Mouse (Mus musculus): ENCODE measurements around the gene Apopt1. TPM values are rescaled to one million over a fixed set of nuclear protein-coding genes. Genes with fewer than 3 reads are reported as not detected.
"Not testable (repeated sequence)": the region's sequence is repeated elsewhere in the genome, so short reads cannot be mapped to it uniquely, and the experiment has no call there.

Gene Apopt1
- total RNA-seq, 2 experiments from 2014 or later = 34.9 to 38.0 TPM

DNA sequence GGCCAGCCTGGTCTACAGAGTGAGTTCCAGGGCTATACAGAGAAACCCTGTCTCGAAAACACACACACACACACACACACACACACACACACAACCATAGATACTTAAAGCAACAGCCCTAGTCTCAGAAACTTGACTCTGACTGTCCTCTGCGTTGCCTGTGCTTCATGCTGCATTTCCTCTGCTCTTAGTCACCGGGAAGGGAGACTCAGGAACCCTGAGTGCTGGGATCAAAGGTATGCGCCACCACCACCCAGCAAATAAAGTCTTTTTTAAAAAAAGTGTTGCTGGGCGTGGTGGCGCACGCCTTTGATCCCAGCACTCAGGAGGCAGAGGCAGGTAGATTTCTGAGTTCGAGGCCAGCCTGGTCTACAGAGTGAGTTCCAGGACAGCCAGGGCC lies 23.6 kb downstream of the Apopt1 start:
- intact Hi-C loops (cut with DNase I) = loop anchor here (5.0 kb wide), 1 partner anchor 221 kb away; no protein-coding TSS in a partner anchor
- not testable (repeated sequence) for DNase-seq

DNA sequence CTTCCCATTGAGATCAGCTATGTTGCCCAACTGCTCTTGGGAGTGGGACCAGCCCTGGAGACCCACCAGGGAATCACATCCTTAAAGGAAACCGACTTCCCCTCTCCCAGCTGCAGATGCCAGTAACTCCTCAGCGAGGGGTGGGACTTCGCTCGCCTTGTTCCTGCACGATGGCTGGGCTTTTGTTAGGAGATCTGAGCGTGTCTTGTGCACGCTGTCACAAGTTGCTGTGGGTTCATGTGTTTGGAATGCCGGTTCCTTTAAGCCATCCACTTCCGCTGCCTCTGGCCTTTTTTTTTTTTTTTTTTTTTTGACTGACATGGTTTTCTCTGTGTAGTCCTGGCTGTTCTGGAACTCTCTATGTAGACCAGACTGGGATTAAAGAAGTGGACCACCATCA lies 24.3 kb downstream of the Apopt1 start:
- DNase-seq = no peak
- intact Hi-C loops (cut with DNase I) = loop anchor here (5.0 kb wide), 1 partner anchor 220 kb away; no protein-coding TSS in a partner anchor

GRCm38 (mm10) chr12:111738754-111739153 lies 25.7 kb downstream of the Apopt1 start:
- intact Hi-C loops (cut with DNase I) = loop anchor here (5.0 kb wide), 1 partner anchor 219 kb away; no protein-coding TSS in a partner anchor
- DNase-seq = peak in 1 of 2 experiments; percentile 63

- intact Hi-C loops (cut with DNase I) = no loop called here
- DNase-seq = no peak
These were observed 28.3 kb downstream of the Apopt1 start for GRCm38 (mm10) chr12:111741338-111741737.

DNA sequence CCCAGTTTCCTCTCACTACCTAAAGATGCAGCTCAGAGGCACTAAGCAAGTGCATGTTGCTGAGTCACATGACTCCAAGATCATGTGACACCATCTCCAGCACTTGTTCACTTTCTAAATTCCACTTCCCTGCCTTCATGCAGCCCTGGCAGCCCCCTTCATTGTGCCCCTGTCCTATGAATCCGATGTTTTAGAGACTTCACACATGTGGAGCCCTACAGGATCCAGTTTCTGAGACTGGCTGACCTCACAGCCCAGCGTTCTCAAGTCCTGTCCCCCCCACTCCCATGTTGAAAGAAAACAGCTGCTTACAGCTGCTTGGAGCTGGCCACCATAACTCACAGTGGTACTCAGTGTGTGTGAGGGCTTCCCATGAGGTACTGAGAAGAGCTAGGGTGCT lies 30.4 kb downstream of the Apopt1 start:
- no peak for DNase-seq
- intact Hi-C loops (cut with DNase I) = no loop called here

GRCm38 (mm10) chr12:111743981-111744423 lies 30.9 kb downstream of the Apopt1 start:
- no peak for DNase-seq
- intact Hi-C loops (cut with DNase I) = no loop called here

GRCm38 (mm10) chr12:111745274-111745673 lies 32.2 kb downstream of the Apopt1 start:
- DNase-seq = no peak
- intact Hi-C loops (cut with DNase I) = no loop called here

DNA sequence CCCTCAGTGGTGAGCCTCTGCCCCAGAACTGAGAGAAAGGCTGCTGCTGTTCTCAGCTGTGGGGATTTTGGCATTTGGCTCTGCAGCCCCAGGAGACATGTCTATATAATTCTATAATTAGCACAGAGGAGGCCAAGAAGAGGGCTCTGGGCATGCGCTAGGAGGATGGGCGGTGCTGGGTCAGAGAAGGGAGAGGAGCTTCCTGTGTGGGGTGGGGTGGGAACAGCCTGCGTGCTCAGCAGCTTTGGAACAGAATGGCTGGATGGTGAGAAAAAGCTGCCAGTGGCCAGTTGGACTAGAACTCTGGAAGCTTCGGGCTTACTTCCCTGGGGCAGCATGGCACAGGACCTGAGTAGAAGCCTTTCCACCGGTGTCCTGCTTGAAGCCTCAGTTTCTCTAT lies 33.0 kb downstream of the Apopt1 start:
- intact Hi-C loops (cut with DNase I) = no loop called here
- peak; percentile 45 to 81 for DNase-seq

GRCm38 (mm10) chr12:111747421-111747820 lies 34.4 kb downstream of the Apopt1 start:
- intact Hi-C loops (cut with DNase I) = no loop called here
- no peak for DNase-seq

DNA sequence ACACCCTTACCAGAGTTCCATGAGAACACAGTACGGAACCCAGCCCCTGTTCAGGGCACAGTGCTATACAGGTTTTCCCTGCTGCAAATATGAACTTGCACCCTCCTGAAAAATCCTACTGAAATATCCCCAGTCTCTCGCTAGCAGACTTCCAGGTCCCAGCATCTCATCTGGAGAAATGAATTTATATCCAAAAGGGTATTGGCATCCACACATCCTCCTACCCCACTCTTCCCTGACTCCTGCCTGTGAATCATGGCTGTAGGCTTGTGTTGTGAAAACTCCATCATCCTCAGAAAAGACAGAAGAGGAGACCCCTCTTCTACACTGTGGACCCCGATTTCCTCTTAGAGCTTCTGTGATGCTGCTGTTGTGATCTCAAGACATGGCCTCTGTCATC lies 37.7 kb downstream of the Apopt1 start:
- no peak for DNase-seq
- intact Hi-C loops (cut with DNase I) = no loop called here

DNA sequence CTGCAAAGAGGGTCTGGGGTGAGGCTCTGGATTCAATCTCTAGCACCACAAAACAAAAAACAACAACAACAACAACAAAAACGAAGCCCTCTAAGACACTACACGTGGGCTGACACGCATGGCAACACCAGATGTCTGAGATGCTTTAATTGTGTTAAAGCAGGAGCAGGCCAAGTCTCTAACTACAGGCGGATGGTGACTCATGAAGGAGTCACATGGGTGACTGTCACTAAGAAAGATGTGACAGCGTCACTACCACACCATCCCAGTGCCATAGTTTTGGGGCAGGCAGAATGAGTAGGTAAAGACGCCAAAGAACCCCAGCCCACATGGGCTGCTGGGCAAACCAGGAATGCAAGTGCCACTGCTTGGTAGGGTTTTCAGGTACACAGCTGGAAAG lies 39.4 kb downstream of the Apopt1 start:
- intact Hi-C loops (cut with DNase I) = no loop called here

DNA sequence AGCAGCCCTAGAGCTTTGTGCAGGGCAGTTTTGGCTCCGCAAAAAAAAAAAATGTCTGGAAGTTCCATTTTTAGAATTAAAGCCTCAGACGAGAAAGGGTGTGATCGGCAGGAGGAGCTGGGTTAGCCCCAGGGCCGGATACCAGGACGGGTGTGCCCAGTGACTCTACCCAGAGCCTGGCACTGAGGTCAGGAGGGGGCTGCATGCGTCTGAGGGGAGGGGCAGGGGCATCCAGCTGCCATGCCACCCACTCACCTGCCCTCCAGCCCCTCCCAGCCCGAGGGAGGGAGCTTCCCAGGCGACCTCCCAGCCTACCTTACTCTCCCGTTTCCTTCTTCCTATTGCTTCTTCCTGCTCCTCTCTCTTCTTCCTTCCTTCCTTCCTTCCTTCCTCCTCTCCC lies 40.3 kb downstream of the Apopt1 start:
- DNase-seq = no peak
- intact Hi-C loops (cut with DNase I) = no loop called here

More for the DNA sequence above, 39.4 kb downstream of the Apopt1 start:
- DNase-seq = no peak

DNA sequence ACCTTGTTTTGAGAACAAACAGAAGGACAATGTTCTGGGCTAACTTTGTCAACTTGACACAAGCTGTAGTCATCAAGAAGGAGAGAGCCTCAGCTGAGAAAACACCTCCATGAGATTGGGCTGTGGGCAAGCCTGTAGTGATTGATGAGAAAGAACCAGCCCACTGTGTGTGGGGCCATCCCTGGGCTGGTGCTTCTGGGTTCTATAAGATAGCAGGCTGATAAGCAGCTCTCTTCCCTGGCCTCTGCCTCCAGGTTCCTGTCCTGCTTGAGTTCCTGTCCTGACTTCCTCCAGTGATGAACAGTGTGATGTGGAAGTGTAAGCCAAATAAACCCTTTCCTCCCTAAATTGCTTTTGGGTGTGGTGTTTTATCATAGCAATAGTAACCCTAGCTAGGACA lies 41.6 kb downstream of the Apopt1 start:
- no peak for DNase-seq
- intact Hi-C loops (cut with DNase I) = no loop called here

DNA sequence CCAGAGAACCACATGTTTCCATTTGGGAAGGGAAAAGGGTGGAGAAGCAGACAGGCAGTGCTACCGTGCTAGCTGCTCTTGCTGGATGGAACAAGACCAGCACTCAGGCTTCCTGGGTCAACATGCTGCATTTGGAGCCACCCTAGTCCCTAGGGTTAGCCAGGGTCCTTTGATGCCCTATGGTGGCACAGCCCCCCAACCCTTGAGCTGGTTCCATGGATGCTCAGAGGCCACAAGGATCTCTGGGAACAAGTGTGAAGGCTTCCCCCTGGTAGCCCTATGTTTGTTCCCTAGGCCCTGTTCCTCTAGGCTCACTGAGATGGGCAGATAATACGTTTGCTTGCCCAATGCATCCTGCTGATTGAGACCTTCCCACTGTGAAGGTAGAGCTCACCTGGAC lies 42.2 kb downstream of the Apopt1 start:
- DNase-seq = no peak
- intact Hi-C loops (cut with DNase I) = no loop called here

DNA sequence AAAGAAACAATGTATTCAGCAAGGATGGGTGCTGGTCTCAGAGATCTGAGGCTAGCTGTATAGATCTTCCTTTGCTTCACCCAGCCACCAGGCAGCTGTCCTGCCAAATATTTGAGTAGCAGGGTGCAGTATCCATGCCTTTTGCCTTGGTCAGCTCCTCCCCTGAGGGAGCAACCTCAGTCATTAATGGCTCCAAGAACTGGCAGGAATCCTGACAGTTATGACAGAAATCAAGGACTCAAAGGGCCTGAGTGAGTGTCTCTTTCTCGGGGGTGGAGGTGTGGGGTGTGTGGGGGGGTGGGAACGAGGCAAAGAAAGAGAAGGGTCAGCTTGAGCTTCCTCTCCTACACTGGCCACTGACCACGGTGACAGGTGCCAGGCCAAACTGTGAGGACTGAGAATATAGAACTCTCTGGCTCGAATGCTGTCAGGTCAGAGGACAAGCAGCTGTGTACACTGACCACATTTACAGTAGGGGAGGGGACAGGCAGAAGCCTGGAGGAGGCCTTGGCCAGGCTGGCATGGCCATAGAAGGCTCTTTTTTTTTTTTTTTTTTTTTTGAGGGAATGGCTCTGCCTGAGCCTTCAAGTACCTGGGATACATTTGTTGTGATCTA lies 43.1 kb downstream of the Apopt1 start:
- DNase-seq = no peak
- intact Hi-C loops (cut with DNase I) = no loop called here

DNA sequence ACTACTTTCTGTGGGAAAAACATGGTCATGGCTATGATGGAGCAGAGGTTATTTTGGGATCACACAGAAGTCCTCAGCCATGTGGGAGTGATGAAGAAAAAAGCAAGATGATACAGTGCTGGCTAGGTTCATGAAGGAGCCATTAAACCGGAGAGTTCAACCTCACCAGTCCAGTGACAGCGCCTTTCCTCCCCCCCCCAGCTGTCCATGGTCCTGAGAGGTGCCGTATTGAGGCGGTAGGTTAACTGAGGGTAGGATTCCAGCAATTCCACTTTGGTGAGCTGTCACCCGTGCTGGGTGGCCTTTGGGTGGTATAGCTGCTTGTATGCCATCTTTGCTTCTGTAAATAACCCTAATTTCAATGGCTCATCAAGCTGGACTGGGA lies 43.6 kb downstream of the Apopt1 start:
- no peak for DNase-seq
- intact Hi-C loops (cut with DNase I) = no loop called here

GRCm38 (mm10) chr12:111757561-111758325 lies 44.7 kb downstream of the Apopt1 start:
- intact Hi-C loops (cut with DNase I) = no loop called here
- no peak for DNase-seq

GRCm38 (mm10) chr12:111758381-111759175 lies 45.5 kb downstream of the Apopt1 start, which contains the start of gene Klc1:
Klc1 (plus strand) TSS chr12:111758849.
- intact Hi-C loops (cut with DNase I) = no loop called here
- DNase-seq = peak; percentile 69 to 75

DNA sequence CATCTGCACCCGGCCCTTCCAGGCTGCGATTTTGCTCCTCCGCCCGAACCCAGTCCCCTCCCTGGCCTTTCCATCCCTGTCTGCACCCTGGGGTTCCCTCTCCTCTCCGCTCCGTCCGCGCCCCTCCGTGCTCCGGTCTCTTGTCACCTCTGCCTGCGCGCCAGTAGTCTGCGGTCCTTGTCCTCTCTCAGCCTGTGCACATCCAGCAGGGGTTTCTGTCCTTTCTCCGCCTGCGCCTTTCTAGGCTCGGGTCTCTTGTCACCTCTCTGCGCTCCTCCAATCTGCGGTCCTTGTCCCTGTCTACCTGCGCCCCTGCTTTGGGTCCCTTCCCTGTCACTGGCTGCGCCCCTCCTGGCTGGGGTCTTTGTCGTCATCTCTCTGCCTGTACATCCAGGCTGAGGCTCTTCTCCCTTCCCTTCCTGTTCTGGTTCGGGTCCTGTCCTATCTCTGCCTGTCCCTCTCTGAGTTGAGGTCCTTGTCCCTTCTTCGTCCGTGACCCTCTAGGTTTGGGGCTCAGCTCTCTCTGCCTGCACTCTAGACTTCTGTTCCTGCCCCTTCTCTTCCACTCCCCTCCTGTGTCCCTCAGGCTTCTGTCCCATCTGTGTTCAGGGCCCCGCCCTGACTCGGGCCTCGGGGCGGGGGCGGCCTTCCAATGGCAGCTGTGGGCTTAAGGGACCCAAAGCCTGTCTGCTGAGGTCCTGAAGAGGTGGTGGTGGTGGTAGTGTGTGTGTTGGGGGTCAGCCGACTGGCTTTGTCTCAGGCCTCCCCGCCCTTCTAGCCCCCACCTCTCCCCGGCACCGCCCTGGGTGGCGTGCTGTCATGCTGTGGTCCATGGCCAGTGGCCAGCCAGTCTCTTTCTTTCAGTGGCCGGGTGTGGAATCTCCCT lies 46.4 kb downstream of the Apopt1 start:
- intact Hi-C loops (cut with DNase I) = no loop called here

DNA sequence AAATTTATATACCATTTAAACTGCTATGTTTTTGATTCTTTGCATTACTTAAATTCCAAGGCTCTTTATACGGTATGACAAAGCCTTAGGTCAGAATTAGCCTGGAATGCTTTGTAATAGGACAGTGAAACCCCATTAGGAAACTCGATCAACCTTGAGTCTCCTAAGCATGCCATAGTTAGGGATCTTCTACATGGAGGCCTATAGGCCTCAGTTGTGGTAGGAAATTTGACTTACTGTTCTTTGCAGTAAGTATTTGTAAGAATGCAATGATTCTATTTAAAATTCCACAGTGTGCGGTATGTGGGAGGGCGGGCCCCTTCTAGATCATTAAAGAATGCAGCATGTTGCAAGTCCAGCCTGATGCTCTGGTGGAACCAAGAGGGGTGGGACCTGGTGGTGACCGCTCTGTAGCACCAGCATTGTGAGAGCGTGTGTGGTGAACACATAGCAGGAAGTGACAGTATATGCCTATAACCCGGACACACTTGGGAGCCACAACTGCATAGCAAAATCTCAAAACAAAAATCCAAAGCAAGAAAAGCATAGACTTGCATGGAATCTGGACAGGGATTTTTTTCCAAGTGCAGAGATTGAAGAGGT lies 47.3 kb downstream of the Apopt1 start:
- intact Hi-C loops (cut with DNase I) = no loop called here
- DNase-seq = no peak

More for the DNA sequence above, 46.4 kb downstream of the Apopt1 start:
- peak; percentile 65 to 69 for DNase-seq

Data from gastrocnemius, postnatal 36 days (tissue).